Mouse (Mus musculus): ENCODE measurements around the gene Rbm15b. TPM values are rescaled to one million over a fixed set of nuclear protein-coding genes. Genes with fewer than 3 reads are reported as not detected.

Gene Rbm15b
- polyA plus RNA-seq, 1 experiment from 2014 or later, result 20.4 TPM

GRCm38 (mm10) chr9:106892552-106892875 is 5.3 kb upstream of the Rbm15b start:
- Histone ChIP-seq H3K4me1 (peaks cover 43% of the 10 kb centered on the region), H3K4me3 (peak overlapping the region; percentile 96), H3K36me3 (peaks cover 34% of the 10 kb centered on the region), H3K27ac (peak overlapping the region; percentile 96), H3K9me3 (replicated peaks) (no peaks in the 10 kb centered on the region), H3K27me3 (ENCODE audit: low read depth, poor library complexity, severe bottlenecking) (no peaks in the 10 kb centered on the region)
- no peak for DNase-seq (ENCODE audit: low spot score)
- 1% methylated on average over 9 of the region's 9 CpGs for whole genome bisulfite sequencing

- peaks cover 47% of the 10 kb centered on the region for H3K4me1 ChIP-seq
- WGBS, result under 1% methylated on average over 59 of the region's 59 CpGs
- peak; percentile 94 for DNase-seq (ENCODE audit: low spot score)
- H3K27ac ChIP-seq, result peak within 1 kb of the TSS; percentile 96
- no peaks in the 10 kb centered on the region for H3K27me3 ChIP-seq (ENCODE audit: low read depth, poor library complexity, severe bottlenecking)
- no peaks in the 10 kb centered on the region for H3K9me3 ChIP-seq (replicated peaks)
- H3K4me3 ChIP-seq, result peak within 1 kb of the TSS; percentile 96
- peaks cover 35% of the 10 kb centered on the region for H3K36me3 ChIP-seq
Observed at GRCm38 (mm10) chr9:106891829-106892551, 4.8 kb upstream of the Rbm15b start, which contains the start of gene Manf. TSS of gene Manf (minus strand) at chr9:106891979.

DNA sequence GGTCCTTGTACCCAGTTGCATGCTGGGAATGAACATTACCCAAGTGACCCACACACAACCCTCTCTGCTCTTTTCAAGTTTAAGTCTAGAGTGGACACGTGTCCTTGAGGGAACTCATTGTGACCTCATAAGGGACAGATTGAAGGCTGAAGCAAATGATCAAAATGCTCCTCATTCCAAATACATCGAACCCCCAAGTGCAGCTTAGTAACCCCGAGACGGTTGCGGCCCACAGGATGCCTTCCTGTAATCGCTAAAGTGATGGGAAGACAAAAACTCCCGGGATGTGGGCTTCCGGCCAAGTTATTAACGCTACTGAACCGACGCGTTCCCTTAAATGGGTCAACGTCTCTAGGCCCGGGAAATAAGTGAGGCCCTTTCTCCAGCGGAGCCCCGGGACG is 4.1 kb upstream of the Rbm15b start:
- peaks cover 35% of the 10 kb centered on the region for H3K36me3 ChIP-seq
- peaks cover 47% of the 10 kb centered on the region for H3K4me1 ChIP-seq
- H3K27me3 ChIP-seq (ENCODE audit: low read depth, poor library complexity, severe bottlenecking), result no peaks in the 10 kb centered on the region
- WGBS, result under 1% methylated on average over 17 of the region's 17 CpGs
- H3K4me3 ChIP-seq, result peak overlapping the region; percentile 96
- peak overlapping the region; percentile 96 for H3K27ac ChIP-seq
- no peak for DNase-seq (ENCODE audit: low spot score)
- no peaks in the 10 kb centered on the region for H3K9me3 ChIP-seq (replicated peaks)

DNA sequence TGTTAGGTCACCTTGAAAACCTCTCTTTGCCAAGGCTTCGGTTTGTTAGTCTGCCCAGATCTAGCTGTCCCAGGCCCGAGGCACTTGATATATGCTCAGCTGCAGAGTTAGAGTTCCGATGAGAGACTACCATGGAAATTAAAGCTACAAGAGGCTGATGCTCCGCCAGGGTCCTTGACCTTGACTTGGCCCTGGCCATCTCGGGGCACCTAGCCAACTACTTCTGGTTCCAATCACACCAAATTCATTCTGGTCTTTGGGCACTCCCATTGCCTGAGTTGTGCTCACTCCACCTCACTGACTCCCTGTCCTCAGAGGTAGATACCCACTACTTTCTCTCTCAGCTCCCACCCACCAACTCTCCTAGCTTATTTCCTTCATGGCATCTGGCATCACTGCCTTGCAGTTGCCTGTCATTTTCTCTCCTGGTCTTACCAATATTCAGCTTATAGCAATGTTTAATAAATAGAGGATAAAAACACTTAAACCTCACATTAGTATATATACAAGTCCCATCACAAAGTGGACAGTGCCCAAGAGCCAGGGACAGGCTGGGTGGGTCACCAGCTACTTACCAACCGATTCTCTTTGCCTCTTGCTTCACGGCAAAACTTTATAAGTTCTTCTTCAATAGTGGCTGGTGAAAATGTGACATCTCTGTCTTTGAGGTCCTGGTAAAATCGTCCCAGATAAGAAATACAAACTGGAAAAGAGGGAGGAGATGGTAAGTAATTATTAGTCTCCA is 3.4 kb upstream of the Rbm15b start:
- peaks cover 37% of the 10 kb centered on the region for H3K36me3 ChIP-seq
- H3K27ac ChIP-seq, result peak overlapping the region; percentile 96; the same call in 1 of the 2 replicates
- WGBS, result 68% methylated on average over 8 of the region's 8 CpGs
- no peaks in the 10 kb centered on the region for H3K9me3 ChIP-seq (replicated peaks)
- H3K27me3 ChIP-seq (ENCODE audit: low read depth, poor library complexity, severe bottlenecking), result no peaks in the 10 kb centered on the region
- H3K4me3 ChIP-seq, result peak overlapping the region; percentile 96
- DNase-seq (ENCODE audit: low spot score), result no peak
- H3K4me1 ChIP-seq, result peaks cover 51% of the 10 kb centered on the region

DNA sequence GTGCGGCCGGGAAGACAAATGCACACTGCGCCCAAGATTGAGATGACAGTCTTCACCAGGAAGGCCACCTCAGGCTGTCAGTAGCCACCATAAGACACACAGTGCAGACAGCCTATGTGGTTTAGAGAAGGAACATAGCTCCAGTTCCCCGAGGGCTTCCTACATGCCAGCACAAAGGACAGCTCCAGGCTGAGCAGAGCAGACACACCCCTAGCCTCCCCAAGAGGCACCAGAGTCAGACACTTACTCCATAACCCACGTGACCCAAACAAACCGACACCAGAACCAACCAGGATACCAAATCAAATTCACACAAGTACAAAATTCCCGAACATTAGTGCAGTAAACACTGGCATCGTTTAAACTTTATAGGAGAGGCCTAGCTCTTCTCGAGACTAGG is 2.1 kb upstream of the Rbm15b start:
- Histone ChIP-seq H3K27ac (no peak overlapping the region), H3K27me3 (ENCODE audit: low read depth, poor library complexity, severe bottlenecking) (no peaks in the 10 kb centered on the region), H3K4me1 (peaks cover 63% of the 10 kb centered on the region), H3K36me3 (peaks cover 50% of the 10 kb centered on the region), H3K9me3 (replicated peaks) (no peaks in the 10 kb centered on the region), H3K4me3 (peak overlapping the region; percentile 96; the same call in 1 of the 2 replicates)
- no peak for DNase-seq (ENCODE audit: low spot score)
- 89% methylated on average over 9 of the region's 9 CpGs for WGBS

DNA sequence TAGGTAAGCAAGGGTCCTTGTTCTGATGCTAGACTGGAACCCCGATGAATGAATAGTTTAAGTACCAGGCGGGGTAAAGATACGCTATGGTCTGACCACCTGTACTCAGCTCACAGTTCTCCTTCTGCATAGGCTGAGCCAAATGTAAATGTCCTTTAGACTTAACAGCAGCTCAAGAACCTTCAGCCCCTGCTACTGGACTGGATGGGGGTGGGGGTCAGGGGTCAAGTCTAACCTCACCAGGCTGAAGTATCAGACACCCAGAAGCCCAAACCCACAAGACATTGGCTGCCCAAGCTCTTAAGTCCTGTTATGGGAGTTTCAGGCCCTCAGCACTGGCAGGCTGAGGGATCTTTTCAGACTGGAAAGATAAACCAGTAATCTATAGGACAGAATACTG is 1.1 kb upstream of the Rbm15b start:
- Histone ChIP-seq H3K27ac (no peak overlapping the region), H3K4me1 (peaks cover 69% of the 10 kb centered on the region), H3K4me3 (peak overlapping the region; percentile 1; the same call in 1 of the 2 replicates), H3K27me3 (ENCODE audit: low read depth, poor library complexity, severe bottlenecking) (no peaks in the 10 kb centered on the region), H3K36me3 (peaks cover 58% of the 10 kb centered on the region), H3K9me3 (replicated peaks) (no peaks in the 10 kb centered on the region)
- WGBS, result 92% methylated on average over 3 of the region's 3 CpGs
- DNase-seq (ENCODE audit: low spot score), result no peak

GRCm38 (mm10) chr9:106885901-106886731 is 1.1 kb downstream of the Rbm15b start:
- H3K27me3 ChIP-seq (ENCODE audit: low read depth, poor library complexity, severe bottlenecking), result no peaks in the 10 kb centered on the region
- H3K4me3 ChIP-seq, result peak overlapping the region; percentile 95
- under 1% methylated on average over 100 of the region's 107 CpGs for WGBS
- peaks cover 80% of the 10 kb centered on the region for H3K36me3 ChIP-seq
- no peaks in the 10 kb centered on the region for H3K9me3 ChIP-seq (replicated peaks)
- peaks cover 79% of the 10 kb centered on the region for H3K4me1 ChIP-seq
- DNase-seq (ENCODE audit: low spot score), result peak; percentile 69
- H3K27ac ChIP-seq, result peak overlapping the region; percentile 99

GRCm38 (mm10) chr9:106884996-106885900 is 2.0 kb downstream of the Rbm15b start:
- no peaks in the 10 kb centered on the region for H3K9me3 ChIP-seq (replicated peaks)
- peaks cover 81% of the 10 kb centered on the region for H3K36me3 ChIP-seq
- no peaks in the 10 kb centered on the region for H3K27me3 ChIP-seq (ENCODE audit: low read depth, poor library complexity, severe bottlenecking)
- H3K4me1 ChIP-seq, result peaks cover 70% of the 10 kb centered on the region
- WGBS, result 25% methylated on average over 44 of the region's 44 CpGs
- H3K27ac ChIP-seq, result peak overlapping the region; percentile 99
- peak; percentile 66 for DNase-seq (ENCODE audit: low spot score)
- H3K4me3 ChIP-seq, result peak overlapping the region; percentile 95

GRCm38 (mm10) chr9:106884306-106884705 is 2.9 kb downstream of the Rbm15b start:
- DNase-seq (ENCODE audit: low spot score), result peak; percentile 56
- Histone ChIP-seq H3K9me3 (replicated peaks) (no peaks in the 10 kb centered on the region), H3K4me1 (peaks cover 60% of the 10 kb centered on the region), H3K4me3 (peak overlapping the region; percentile 95), H3K36me3 (peaks cover 81% of the 10 kb centered on the region), H3K27ac (0 out of 2 replicates have a peak overlapping the region, but pooled peaks have one; percentile 99), H3K27me3 (ENCODE audit: low read depth, poor library complexity, severe bottlenecking) (no peaks in the 10 kb centered on the region)
- whole genome bisulfite sequencing, result 47% methylated on average over 16 of the region's 16 CpGs

GRCm38 (mm10) chr9:106883085-106883484 is 4.1 kb downstream of the Rbm15b start:
- Histone ChIP-seq H3K4me1 (peaks cover 49% of the 10 kb centered on the region), H3K27me3 (ENCODE audit: low read depth, poor library complexity, severe bottlenecking) (no peaks in the 10 kb centered on the region), H3K4me3 (peak overlapping the region; percentile 27; the same call in 1 of the 2 replicates), H3K36me3 (peaks cover 81% of the 10 kb centered on the region), H3K9me3 (replicated peaks) (no peaks in the 10 kb centered on the region), H3K27ac (no peak overlapping the region)
- WGBS, result 92% methylated on average over 3 of the region's 3 CpGs
- no peak for DNase-seq (ENCODE audit: low spot score)

DNA sequence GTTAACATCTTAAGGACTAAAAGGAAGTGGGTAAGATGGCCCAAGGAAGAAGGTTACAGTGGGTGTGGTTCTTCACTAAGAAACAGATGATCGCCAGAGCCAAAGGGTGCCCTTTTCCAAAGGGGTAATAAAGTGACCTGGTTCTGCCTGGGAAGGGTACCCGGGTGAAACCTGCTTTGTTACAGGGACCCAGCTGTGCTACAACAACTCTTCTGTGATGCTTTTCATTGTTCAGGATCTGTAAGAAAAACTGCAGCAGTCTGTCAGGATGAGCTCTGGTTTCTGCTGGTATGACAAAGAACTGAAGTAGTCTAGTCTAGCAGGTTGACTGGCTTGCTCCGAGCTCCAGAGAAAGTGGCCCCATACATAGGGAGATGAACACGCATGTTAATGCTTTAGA is 5.1 kb downstream of the Rbm15b start:
- H3K36me3 ChIP-seq, result peaks cover 83% of the 10 kb centered on the region
- no peak for DNase-seq (ENCODE audit: low spot score)
- no peaks in the 10 kb centered on the region for H3K9me3 ChIP-seq (replicated peaks)
- H3K27me3 ChIP-seq (ENCODE audit: low read depth, poor library complexity, severe bottlenecking), result no peaks in the 10 kb centered on the region
- no peak overlapping the region for H3K4me3 ChIP-seq
- WGBS, result 87% methylated on average over 4 of the region's 4 CpGs
- H3K27ac ChIP-seq, result no peak overlapping the region
- peaks cover 40% of the 10 kb centered on the region for H3K4me1 ChIP-seq

Data from limb, embryonic 10.5 days (tissue).